Mouse (Mus musculus) yolk sac, embryonic 10.5 days (tissue): ENCODE measurements around the gene Cxcl1.
"Not testable (repeated sequence)": the region's sequence is repeated elsewhere in the genome, so short reads cannot be mapped to it uniquely, and the experiment has no call there.

Source experiments
- DNase-seq: peaks from one replicate; pipeline ENCODE4 v3.0.0-alpha.2; 2017; ENCODE audit warnings: low spot score

Cxcl1 gene

GRCm38 (mm10) chr5:90890519-90891463, at the start of gene Cxcl1:
Gene Cxcl1 (plus strand): TSS chr5:90891241.
- DNase-seq = peak; percentile 32

GRCm38 (mm10) chr5:90843891-90844290, 47.1 kb upstream of the Cxcl1 start:
- no peak for DNase-seq

- DNase-seq = not testable (repeated sequence)
These were observed 40.9 kb upstream of the Cxcl1 start for GRCm38 (mm10) chr5:90850096-90850495.

- DNase-seq = not testable (repeated sequence)
These were observed 39.6 kb upstream of the Cxcl1 start for GRCm38 (mm10) chr5:90851391-90851790.

GRCm38 (mm10) chr5:90853206-90853605, 37.8 kb upstream of the Cxcl1 start:
- no peak for DNase-seq

- DNase-seq = no peak
These were observed 35.5 kb upstream of the Cxcl1 start for GRCm38 (mm10) chr5:90855308-90856230.

GRCm38 (mm10) chr5:90857463-90857862, 33.6 kb upstream of the Cxcl1 start:
- DNase-seq = no peak

- DNase-seq = no peak
These were observed 32.6 kb upstream of the Cxcl1 start for GRCm38 (mm10) chr5:90858429-90858828.

GRCm38 (mm10) chr5:90859031-90859430, 32.0 kb upstream of the Cxcl1 start:
- no peak for DNase-seq

GRCm38 (mm10) chr5:90861876-90862375, 29.1 kb upstream of the Cxcl1 start:
- no peak for DNase-seq

- DNase-seq = no peak
These were observed 24.3 kb upstream of the Cxcl1 start for GRCm38 (mm10) chr5:90866770-90867169.

GRCm38 (mm10) chr5:90872377-90872776, 18.7 kb upstream of the Cxcl1 start:
- no peak for DNase-seq

GRCm38 (mm10) chr5:90876045-90876444, 15.0 kb upstream of the Cxcl1 start:
- peak; percentile 13 for DNase-seq

GRCm38 (mm10) chr5:90876471-90877172, 14.4 kb upstream of the Cxcl1 start:
- DNase-seq = no peak

GRCm38 (mm10) chr5:90877173-90877512, 13.9 kb upstream of the Cxcl1 start:
- no peak for DNase-seq

GRCm38 (mm10) chr5:90879307-90880014, 11.6 kb upstream of the Cxcl1 start:
- DNase-seq = no peak

- DNase-seq = no peak
These were observed 10.6 kb upstream of the Cxcl1 start for GRCm38 (mm10) chr5:90880335-90880850.

- DNase-seq = no peak
These were observed 10.0 kb upstream of the Cxcl1 start for GRCm38 (mm10) chr5:90881021-90881420.

GRCm38 (mm10) chr5:90881682-90882081, 9.4 kb upstream of the Cxcl1 start:
- DNase-seq = no peak

- no peak for DNase-seq
These were observed 8.9 kb upstream of the Cxcl1 start for GRCm38 (mm10) chr5:90882146-90882545.
